Mouse (Mus musculus): ENCODE measurements around the gene Olfr527.

DNA sequence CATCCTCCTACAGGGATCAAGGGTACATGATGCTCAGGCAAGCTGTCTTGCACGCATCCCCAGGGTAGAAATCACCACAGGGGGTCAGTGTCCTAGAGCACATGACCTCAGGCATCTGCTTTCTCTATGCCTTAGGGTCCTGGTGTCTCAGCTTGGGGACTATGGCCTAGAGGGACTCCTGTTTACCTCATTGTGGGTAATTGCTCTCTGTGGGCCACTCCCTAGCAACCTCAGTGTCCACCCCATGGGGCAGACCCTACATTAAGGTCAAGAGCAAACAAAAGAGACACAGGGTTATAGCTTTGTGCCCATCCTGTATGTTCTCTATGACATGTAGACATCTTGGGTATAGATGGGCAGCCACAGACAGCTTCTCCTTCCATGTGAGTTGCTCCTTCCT, 13.3 kb upstream of the Olfr527 start, which contains the start of gene Olfr525:
- TF ChIP-seq CTCF (IDR thresholded peaks at IDR 0.05; ENCODE audit: borderline replicate concordance, insufficient read depth, low read length): no peak
- no peak for TF ChIP-seq POLR2A (IDR thresholded peaks at IDR 0.05; ENCODE audit: low read depth, low read length)
